Mouse (Mus musculus): ENCODE data around the gene Hcrtr2. TPM values are rescaled to one million over a fixed set of nuclear protein-coding genes. Genes with fewer than 3 reads are reported as not detected.

Hcrtr2 gene
- not detected for polyA plus RNA-seq (2021)

GRCm38 (mm10) chr9:76323756-76324155, at the start of gene Hcrtr2:
Gene Hcrtr2, minus strand, starts transcription at chr9:76323856.
- no peak for ATAC-seq
- in situ Hi-C loops (cut with MboI; ENCODE audit: low pct_unique_long_range_greater_than_20kb), result no loop called here
- ChIA-PET POLR2A (no interaction called here), CTCF (no interaction called here)
- peaks cover 20% of the 10 kb centered on the region for H3K27me3 ChIP-seq
- no peak for DNase-seq (ENCODE audit: low read depth, low spot score)
- no peak for TF ChIP-seq CTCF (IDR thresholded peaks at IDR 0.05)

GRCm38 (mm10) chr9:76364874-76365273, 41.2 kb upstream of the Hcrtr2 start:
- DNase-seq (ENCODE audit: low read depth, low spot score) (no peak), ATAC-seq (no peak)
- in situ Hi-C loops (cut with MboI; ENCODE audit: low pct_unique_long_range_greater_than_20kb), result no loop called here
- TF ChIP-seq CTCF (IDR thresholded peaks at IDR 0.05), result no peak
- ChIA-PET POLR2A (no interaction called here), CTCF (interaction anchor here (1.2 kb wide), 1 partner anchor 16 kb away, joined by 3 read pairs; no protein-coding TSS in a partner anchor)
- peaks cover 4% of the 10 kb centered on the region for H3K27me3 ChIP-seq

GRCm38 (mm10) chr9:76360374-76360773, 36.7 kb upstream of the Hcrtr2 start:
- POLR2A ChIA-PET, result no interaction called here
- in situ Hi-C loops (cut with MboI; ENCODE audit: low pct_unique_long_range_greater_than_20kb), result no loop called here
- DNase-seq (ENCODE audit: low read depth, low spot score) (no peak), ATAC-seq (no peak)
- CTCF ChIA-PET, result interaction anchor here (0.6 kb wide), 1 partner anchor 269 kb away, joined by 3 read pairs; no protein-coding TSS in a partner anchor
- TF ChIP-seq CTCF (IDR thresholded peaks at IDR 0.05), result no peak
- H3K27me3 ChIP-seq, result peaks cover 4% of the 10 kb centered on the region

GRCm38 (mm10) chr9:76352346-76352745, 28.7 kb upstream of the Hcrtr2 start:
- DNase-seq (ENCODE audit: low read depth, low spot score) (no peak), ATAC-seq (no peak)
- in situ Hi-C loops (cut with MboI; ENCODE audit: low pct_unique_long_range_greater_than_20kb), result no loop called here
- H3K27me3 ChIP-seq, result no peaks in the 10 kb centered on the region
- TF ChIP-seq CTCF (IDR thresholded peaks at IDR 0.05), result no peak
- ChIA-PET CTCF (no interaction called here), POLR2A (no interaction called here)

GRCm38 (mm10) chr9:76347298-76347697, 23.6 kb upstream of the Hcrtr2 start:
- in situ Hi-C loops (cut with MboI; ENCODE audit: low pct_unique_long_range_greater_than_20kb), result no loop called here
- TF ChIP-seq CTCF (IDR thresholded peaks at IDR 0.05), result no peak
- POLR2A ChIA-PET, result no interaction called here
- H3K27me3 ChIP-seq, result no peaks in the 10 kb centered on the region
- DNase-seq (ENCODE audit: low read depth, low spot score) (no peak), ATAC-seq (no peak)
- CTCF ChIA-PET, result interaction anchor here (1.1 to 1.2 kb wide), 2 partner anchors 18 to 19 kb away, joined by 3 read pairs; no protein-coding TSS in a partner anchor

DNA sequence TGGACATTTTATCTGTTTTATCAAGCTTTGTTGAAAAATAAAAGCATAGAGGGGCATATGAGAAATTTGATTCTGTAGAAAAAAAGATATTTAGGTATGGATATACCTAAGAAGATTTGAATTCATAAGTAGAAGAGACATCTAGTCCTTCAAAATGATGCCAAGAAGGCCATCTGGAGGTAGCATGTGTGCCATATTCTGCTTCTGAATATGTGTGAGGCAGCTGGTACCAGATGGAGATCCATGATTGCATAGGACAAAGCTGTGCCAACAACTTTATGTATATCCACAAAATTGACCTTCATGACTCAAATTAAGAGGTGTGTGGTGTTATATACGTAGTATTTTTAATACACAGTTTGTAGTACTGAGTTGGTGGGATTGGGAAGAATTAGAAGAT, 7.4 kb upstream of the Hcrtr2 start:
- no peak for TF ChIP-seq CTCF (IDR thresholded peaks at IDR 0.05)
- DNase-seq (ENCODE audit: low read depth, low spot score), result no peak
- H3K27me3 ChIP-seq, result peaks cover 11% of the 10 kb centered on the region
- in situ Hi-C loops (cut with MboI; ENCODE audit: low pct_unique_long_range_greater_than_20kb), result no loop called here
- POLR2A ChIA-PET, result no interaction called here
- no peak for ATAC-seq
- CTCF ChIA-PET, result no interaction called here

DNA sequence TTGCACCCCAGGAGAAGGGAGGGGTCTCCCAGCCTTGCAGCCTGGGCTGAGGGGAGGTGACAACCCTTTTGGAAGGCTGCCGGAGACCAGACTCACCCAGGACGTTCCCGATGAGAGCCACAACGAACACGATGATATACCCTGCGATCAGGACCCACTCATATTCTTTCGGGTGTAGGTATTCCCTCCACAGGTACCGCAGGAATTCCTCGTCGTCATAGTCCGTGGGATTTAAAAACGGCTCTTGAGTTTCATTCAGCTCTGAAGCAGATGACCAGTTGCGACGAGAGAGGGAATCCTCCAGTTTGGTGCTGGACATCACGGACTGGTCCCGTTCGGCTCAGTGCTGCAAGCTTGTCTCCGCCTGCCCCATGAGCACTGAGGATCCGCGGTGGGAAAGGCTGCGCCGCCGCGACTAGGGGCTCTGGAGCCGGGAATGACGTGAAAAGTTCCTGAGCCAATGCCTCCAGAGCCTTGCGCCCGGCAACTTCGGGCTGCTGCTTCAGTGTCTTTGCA, 412 bp downstream of the Hcrtr2 start:
- ChIA-PET POLR2A (no interaction called here), CTCF (no interaction called here)
- ATAC-seq (no peak), DNase-seq (ENCODE audit: low read depth, low spot score) (no peak)
- H3K27me3 ChIP-seq, result peaks cover 20% of the 10 kb centered on the region
- no peak for TF ChIP-seq CTCF (IDR thresholded peaks at IDR 0.05)
- in situ Hi-C loops (cut with MboI; ENCODE audit: low pct_unique_long_range_greater_than_20kb), result no loop called here

- ChIA-PET CTCF (no interaction called here), POLR2A (no interaction called here)
- DNase-seq (ENCODE audit: low read depth, low spot score), result no peak
- TF ChIP-seq CTCF (IDR thresholded peaks at IDR 0.05), result no peak
- no peak for ATAC-seq
- H3K27me3 ChIP-seq, result peaks cover 20% of the 10 kb centered on the region
- in situ Hi-C loops (cut with MboI; ENCODE audit: low pct_unique_long_range_greater_than_20kb), result no loop called here
Measured at GRCm38 (mm10) chr9:76322122-76323052, 1.3 kb downstream of the Hcrtr2 start.

DNA sequence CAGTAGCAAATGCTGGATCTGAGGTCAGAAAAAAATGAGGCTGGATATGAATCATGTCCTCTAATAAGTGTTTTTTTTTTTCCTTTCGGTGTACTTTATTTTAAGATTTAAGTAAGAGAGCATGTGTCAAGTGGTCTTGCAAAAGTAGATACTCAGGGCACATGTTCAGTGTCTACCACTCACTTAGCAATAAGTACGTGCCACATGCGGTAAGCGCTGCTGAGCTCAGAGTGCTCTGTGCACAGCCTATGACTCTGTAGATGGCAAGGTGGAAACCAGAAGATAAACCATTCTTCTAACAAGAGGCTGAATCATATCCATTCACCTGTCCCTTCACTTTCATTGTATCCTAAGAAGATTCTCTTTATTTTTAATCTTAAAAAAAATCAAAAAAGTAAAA, 2.1 kb downstream of the Hcrtr2 start:
- CTCF ChIA-PET, result no interaction called here
- ATAC-seq (no peak), DNase-seq (ENCODE audit: low read depth, low spot score) (no peak)
- peaks cover 20% of the 10 kb centered on the region for H3K27me3 ChIP-seq
- no peak for TF ChIP-seq CTCF (IDR thresholded peaks at IDR 0.05)
- POLR2A ChIA-PET, result no interaction called here
- in situ Hi-C loops (cut with MboI; ENCODE audit: low pct_unique_long_range_greater_than_20kb), result no loop called here

DNA sequence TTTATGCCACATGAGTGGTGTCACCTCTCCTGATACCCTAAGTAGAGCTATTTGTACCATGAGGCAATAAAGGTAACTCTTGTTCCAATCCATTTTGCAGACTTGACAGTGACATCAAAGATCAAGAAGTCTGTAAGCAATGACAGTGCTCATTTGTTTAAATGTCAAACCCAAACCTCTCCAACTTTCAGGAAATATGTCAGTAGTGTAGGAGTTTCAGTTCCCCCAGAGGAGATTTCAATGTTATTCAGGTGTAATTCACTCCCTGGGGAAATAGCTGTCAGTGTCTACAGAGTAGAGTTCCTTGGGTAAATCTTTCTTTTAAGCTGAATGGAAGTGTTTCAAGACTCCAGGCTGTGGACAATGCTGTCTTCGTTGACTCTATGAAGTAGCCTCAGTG, 2.9 kb downstream of the Hcrtr2 start:
- no peak for TF ChIP-seq CTCF (IDR thresholded peaks at IDR 0.05)
- ATAC-seq, result no peak
- DNase-seq (ENCODE audit: low read depth, low spot score), result no peak
- CTCF ChIA-PET, result interaction anchor here (0.6 kb wide), 1 partner anchor 566 kb away, joined by 3 read pairs; no protein-coding TSS in a partner anchor
- H3K27me3 ChIP-seq, result peaks cover 20% of the 10 kb centered on the region
- in situ Hi-C loops (cut with MboI; ENCODE audit: low pct_unique_long_range_greater_than_20kb), result no loop called here
- POLR2A ChIA-PET, result no interaction called here

DNA sequence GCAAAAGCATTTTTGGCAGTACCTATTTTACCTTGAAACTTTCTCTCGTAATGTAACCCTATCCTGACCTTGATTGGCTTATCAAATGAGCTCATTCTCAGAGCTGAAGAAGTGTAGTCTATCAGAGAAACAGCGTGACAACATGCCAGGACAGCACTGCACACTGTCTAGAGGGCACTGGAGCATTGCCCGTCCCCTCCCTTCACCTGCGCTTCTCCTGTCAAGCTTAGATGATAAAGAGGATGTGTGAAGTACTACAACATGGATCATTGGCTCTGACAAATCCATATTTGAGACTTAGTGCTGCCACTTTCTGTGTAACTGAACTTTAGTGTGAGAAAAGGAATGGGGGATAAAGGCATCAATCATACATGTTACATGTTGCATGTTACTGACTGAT, 5.4 kb downstream of the Hcrtr2 start:
- POLR2A ChIA-PET, result no interaction called here
- in situ Hi-C loops (cut with MboI; ENCODE audit: low pct_unique_long_range_greater_than_20kb), result no loop called here
- ATAC-seq, result no peak
- H3K27me3 ChIP-seq, result peaks cover 13% of the 10 kb centered on the region
- CTCF ChIA-PET, result no interaction called here
- no peak for TF ChIP-seq CTCF (IDR thresholded peaks at IDR 0.05)
- no peak for DNase-seq (ENCODE audit: low read depth, low spot score)
